Mouse (Mus musculus): ENCODE results near the gene Primpol. TPM values are rescaled to one million over a fixed set of nuclear protein-coding genes. Genes with fewer than 3 reads are reported as not detected.

Primpol gene
- polyA plus RNA-seq, 1 experiment from 2014 or later = 11.4 TPM

DNA sequence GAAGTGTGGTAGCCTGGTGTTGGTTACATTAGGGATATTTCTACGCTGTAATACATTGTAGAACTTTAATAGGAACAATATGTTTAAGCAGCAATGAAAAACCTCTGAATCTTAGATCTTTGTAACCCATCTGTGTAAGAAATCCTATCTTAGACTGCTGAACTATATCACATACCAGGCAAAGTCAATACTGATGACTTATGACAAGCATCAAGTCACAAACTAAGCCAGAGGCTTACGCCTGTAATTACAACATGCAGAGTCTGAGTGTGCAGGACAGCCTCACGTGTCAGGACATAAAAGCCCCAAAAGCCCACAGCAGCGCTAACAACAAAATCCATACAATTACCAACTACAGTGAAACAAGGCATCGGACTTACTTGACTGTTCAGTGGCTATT is 13.4 kb downstream of the Primpol start:
- Histone ChIP-seq H3K9ac (no peak overlapping the region), H3K27ac (ENCODE audit: low read depth) (no peak overlapping the region), H3K9me3 (ENCODE audit: low read depth, low read length) (no peaks in the 10 kb centered on the region), H3K27me3 (ENCODE audit: insufficient read depth, low read length) (no peaks in the 10 kb centered on the region), H3K4me3 (ENCODE audit: low read depth, low read length) (no peak overlapping the region), H3K36me3 (ENCODE audit: insufficient read depth) (peaks cover 21% of the 10 kb centered on the region; the same call in 1 of the 2 replicates), H3K4me2 (no peak overlapping the region), H3K4me1 (ENCODE audit: insufficient read depth) (no peaks in the 10 kb centered on the region)
- no peak for TF ChIP-seq CTCF (IDR thresholded peaks at IDR 0.05; ENCODE audit: low read depth)
- 86% methylated on average over 5 of the region's 5 CpGs for WGBS
- DNase-seq (no peak), ATAC-seq (ENCODE audit: insufficient read depth) (no peak)

DNA sequence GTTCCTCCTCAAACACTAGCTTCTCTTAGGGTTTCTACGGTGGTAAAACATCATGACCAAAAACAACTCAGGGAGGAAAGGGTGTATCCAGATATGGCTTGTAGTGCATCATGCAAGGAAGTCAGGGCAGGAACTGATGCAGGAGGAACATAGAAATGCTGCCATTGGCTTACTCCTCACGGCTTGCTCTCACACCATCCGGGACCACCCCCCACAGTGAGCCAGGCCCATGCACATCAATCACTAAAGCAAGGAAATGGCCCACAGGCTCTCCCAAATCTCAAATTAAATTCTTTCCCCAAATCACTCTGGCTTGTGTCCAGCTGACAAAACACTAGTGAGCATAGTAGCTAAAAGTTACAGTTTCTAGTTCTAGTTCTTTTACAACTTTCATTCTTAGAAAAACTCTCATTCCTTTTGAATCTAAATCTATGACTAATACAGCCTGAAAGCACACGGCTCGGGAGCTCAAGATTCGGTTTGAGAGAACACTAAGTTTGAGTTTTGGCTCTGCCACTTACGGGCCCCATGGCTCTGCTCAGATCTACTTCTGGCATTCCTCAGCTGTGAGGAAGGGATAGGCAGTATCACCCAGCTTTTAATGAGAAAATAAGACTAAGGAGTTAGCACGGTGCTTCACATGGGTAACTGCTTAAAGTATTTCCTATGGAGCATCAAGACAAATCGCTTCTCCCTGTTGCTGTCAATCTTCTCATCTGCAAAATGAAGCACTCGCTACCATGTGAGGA is 15.9 kb downstream of the Primpol start:
- H3K9ac ChIP-seq = no peak overlapping the region
- no peak overlapping the region for H3K27ac ChIP-seq (ENCODE audit: low read depth)
- no peak for TF ChIP-seq CTCF (IDR thresholded peaks at IDR 0.05; ENCODE audit: low read depth)

DNA sequence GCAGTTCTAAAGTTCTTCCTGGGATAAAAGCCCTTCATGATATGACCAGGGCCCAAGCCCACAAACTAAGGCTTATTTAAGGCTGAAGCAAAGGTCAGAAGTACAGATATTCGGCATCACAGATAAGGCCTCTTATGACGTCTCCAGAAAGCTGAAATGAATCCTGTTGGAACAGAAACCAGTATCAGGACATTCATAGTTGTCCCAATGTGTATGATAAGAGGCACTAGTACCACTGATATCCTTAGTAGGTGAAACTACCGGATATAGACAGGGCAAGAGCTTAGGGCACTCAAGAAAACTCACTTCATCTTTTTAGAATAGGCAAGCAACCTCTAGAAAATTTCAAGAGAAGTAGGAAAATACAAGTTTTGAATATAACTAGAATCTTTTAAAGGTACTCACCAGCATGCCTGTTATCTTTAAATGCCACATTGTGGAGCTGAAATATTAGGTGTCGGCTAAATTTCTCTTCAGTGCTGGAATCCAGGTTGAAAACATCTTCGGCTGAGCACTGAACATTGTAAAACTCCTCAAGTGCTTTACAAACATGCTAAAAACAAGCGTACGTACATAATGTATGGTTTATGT is 17.6 kb downstream of the Primpol start:
- no peak for TF ChIP-seq CTCF (IDR thresholded peaks at IDR 0.05; ENCODE audit: low read depth)
- DNase-seq = no peak
- no peaks in the 10 kb centered on the region for H3K9me3 ChIP-seq (ENCODE audit: low read depth, low read length)
- WGBS = 70% methylated on average over 7 of the region's 7 CpGs
- H3K9ac ChIP-seq = no peak overlapping the region
- no peak overlapping the region for H3K27ac ChIP-seq (ENCODE audit: low read depth)
- ATAC-seq (ENCODE audit: insufficient read depth) = no peak
- no peaks in the 10 kb centered on the region for H3K4me1 ChIP-seq (ENCODE audit: insufficient read depth)
- no peaks in the 10 kb centered on the region for H3K27me3 ChIP-seq (ENCODE audit: insufficient read depth, low read length)
- H3K4me3 ChIP-seq (ENCODE audit: low read depth, low read length) = no peak overlapping the region
- no peak overlapping the region for H3K4me2 ChIP-seq
- peaks cover 24% of the 10 kb centered on the region; the same call in 1 of the 2 replicates for H3K36me3 ChIP-seq (ENCODE audit: insufficient read depth)

More for the DNA sequence above, 15.9 kb downstream of the Primpol start:
- H3K4me1 ChIP-seq (ENCODE audit: insufficient read depth) = no peaks in the 10 kb centered on the region
- no peak overlapping the region for H3K4me3 ChIP-seq (ENCODE audit: low read depth, low read length)
- ATAC-seq (ENCODE audit: insufficient read depth) (no peak; the same call in 1 of the 2 replicates), DNase-seq (peak; percentile 41)
- H3K36me3 ChIP-seq (ENCODE audit: insufficient read depth) = peaks cover 30% of the 10 kb centered on the region; the same call in 1 of the 2 replicates
- H3K27me3 ChIP-seq (ENCODE audit: insufficient read depth, low read length) = no peaks in the 10 kb centered on the region
- H3K9me3 ChIP-seq (ENCODE audit: low read depth, low read length) = no peaks in the 10 kb centered on the region
- H3K4me2 ChIP-seq = no peak overlapping the region
- 47% methylated on average over 10 of the region's 10 CpGs for WGBS

DNA sequence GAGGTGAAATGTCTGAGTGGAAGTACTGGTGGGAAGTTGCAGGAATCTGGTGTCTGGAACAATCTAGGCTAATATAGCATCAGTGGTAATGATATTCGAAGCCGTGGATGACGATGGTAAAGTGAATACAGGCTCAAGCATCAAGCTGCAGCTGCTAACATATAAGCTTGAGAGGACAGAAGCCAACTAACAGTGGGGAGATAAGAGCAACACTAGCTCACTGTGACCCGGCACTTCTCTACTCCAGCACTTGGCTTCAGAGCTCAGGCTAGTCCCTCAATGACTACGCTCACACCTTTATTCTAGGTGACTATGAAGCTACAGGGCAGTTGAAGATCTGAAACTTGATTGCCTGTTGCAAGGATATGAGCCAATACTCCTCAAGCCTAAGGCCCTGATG is 18.3 kb downstream of the Primpol start:
- Histone ChIP-seq H3K4me3 (ENCODE audit: low read depth, low read length) (no peak overlapping the region), H3K27ac (ENCODE audit: low read depth) (no peak overlapping the region), H3K27me3 (ENCODE audit: insufficient read depth, low read length) (no peaks in the 10 kb centered on the region), H3K4me2 (no peak overlapping the region), H3K36me3 (ENCODE audit: insufficient read depth) (peaks cover 24% of the 10 kb centered on the region; the same call in 1 of the 2 replicates), H3K4me1 (ENCODE audit: insufficient read depth) (no peaks in the 10 kb centered on the region), H3K9ac (no peak overlapping the region), H3K9me3 (ENCODE audit: low read depth, low read length) (no peaks in the 10 kb centered on the region)
- 75% methylated on average over 5 of the region's 5 CpGs for WGBS
- ATAC-seq (ENCODE audit: insufficient read depth) = no peak
- no peak for DNase-seq
- TF ChIP-seq CTCF (IDR thresholded peaks at IDR 0.05; ENCODE audit: low read depth) = no peak

DNA sequence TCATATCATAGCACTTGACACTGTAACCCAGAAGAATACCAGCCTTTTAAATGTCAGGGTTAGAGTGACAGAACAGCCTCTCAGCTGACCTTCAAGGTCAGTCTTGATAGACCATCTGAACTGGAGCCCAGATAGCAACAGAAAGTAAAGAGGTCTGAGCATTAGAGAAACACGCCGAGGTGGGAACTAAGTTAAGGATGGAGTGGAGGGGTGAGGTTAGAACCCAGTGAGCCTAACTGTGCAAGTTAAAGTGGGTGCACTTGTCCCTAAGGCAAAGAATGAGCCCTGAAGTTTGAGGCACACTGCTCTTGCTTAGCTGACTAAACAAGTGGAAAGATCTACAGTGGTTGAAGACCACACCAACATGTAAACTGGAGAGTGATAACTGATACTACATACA is 18.9 kb downstream of the Primpol start:
- no peak overlapping the region for H3K4me2 ChIP-seq
- H3K4me1 ChIP-seq (ENCODE audit: insufficient read depth) = no peaks in the 10 kb centered on the region
- no peaks in the 10 kb centered on the region for H3K27me3 ChIP-seq (ENCODE audit: insufficient read depth, low read length)
- DNase-seq (no peak), ATAC-seq (ENCODE audit: insufficient read depth) (no peak)
- no peak overlapping the region for H3K4me3 ChIP-seq (ENCODE audit: low read depth, low read length)
- peaks cover 24% of the 10 kb centered on the region; the same call in 1 of the 2 replicates for H3K36me3 ChIP-seq (ENCODE audit: insufficient read depth)
- WGBS = 61% methylated on average over 2 of the region's 2 CpGs
- H3K9me3 ChIP-seq (ENCODE audit: low read depth, low read length) = no peaks in the 10 kb centered on the region
- TF ChIP-seq CTCF (IDR thresholded peaks at IDR 0.05; ENCODE audit: low read depth) = no peak
- H3K27ac ChIP-seq (ENCODE audit: low read depth) = no peak overlapping the region
- H3K9ac ChIP-seq = no peak overlapping the region

DNA sequence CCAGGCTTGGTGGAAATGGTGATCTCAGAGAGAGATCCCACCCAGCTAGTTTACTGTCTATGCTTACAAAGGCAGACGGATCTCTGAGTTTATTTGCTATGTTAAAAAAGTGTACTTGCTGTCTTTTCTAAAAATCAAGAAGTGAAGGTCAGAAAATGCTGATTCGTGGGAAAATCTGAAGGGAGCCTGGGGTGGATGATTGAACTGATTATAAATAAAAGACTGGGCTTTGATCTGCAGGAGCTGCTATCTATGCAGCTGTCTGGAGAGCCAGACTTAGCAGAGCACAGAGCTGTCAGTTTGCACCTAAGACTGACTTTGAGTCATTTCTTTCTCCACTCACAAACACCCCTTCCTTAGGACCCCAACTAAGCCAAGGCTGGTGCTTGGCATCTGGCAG is 19.6 kb downstream of the Primpol start:
- Histone ChIP-seq H3K9ac (no peak overlapping the region), H3K4me1 (ENCODE audit: insufficient read depth) (no peaks in the 10 kb centered on the region), H3K27ac (ENCODE audit: low read depth) (no peak overlapping the region), H3K27me3 (ENCODE audit: insufficient read depth, low read length) (no peaks in the 10 kb centered on the region), H3K4me3 (ENCODE audit: low read depth, low read length) (no peak overlapping the region), H3K36me3 (ENCODE audit: insufficient read depth) (peaks cover 24% of the 10 kb centered on the region; the same call in 1 of the 2 replicates), H3K9me3 (ENCODE audit: low read depth, low read length) (no peaks in the 10 kb centered on the region), H3K4me2 (no peak overlapping the region)
- WGBS = 36% methylated on average over 2 of the region's 2 CpGs
- DNase-seq (no peak), ATAC-seq (ENCODE audit: insufficient read depth) (no peak)
- TF ChIP-seq CTCF (IDR thresholded peaks at IDR 0.05; ENCODE audit: low read depth) = no peak

DNA sequence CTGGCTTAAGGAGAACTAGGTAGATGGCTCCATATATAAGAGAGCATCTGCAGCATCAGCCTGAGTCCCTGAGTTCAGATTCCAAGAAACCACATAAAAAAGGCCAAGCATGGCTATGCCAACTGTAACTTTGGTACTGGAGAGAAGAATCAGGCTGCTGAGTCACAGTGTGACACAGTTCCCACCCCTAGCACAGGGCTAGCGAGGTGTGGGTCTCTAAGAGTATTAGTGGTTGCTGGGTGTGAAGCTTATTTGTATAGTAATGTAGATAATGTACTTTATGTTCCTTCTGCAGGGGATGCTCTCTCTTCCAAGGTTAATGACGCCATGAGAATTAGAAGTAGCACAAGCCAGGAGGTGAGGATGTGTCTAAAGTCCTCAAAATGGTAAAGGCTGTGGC is 20.5 kb downstream of the Primpol start:
- ATAC-seq (ENCODE audit: insufficient read depth) = no peak
- 86% methylated on average over 2 of the region's 2 CpGs for WGBS
- no peak overlapping the region for H3K9ac ChIP-seq

More for the DNA sequence above, 20.5 kb downstream of the Primpol start:
- Histone ChIP-seq H3K4me1 (ENCODE audit: insufficient read depth) (no peaks in the 10 kb centered on the region), H3K27me3 (ENCODE audit: insufficient read depth, low read length) (no peaks in the 10 kb centered on the region), H3K36me3 (ENCODE audit: insufficient read depth) (peaks cover 24% of the 10 kb centered on the region; the same call in 1 of the 2 replicates), H3K9me3 (ENCODE audit: low read depth, low read length) (no peaks in the 10 kb centered on the region), H3K27ac (ENCODE audit: low read depth) (no peak overlapping the region), H3K4me2 (no peak overlapping the region), H3K4me3 (ENCODE audit: low read depth, low read length) (no peak overlapping the region)
- TF ChIP-seq CTCF (IDR thresholded peaks at IDR 0.05; ENCODE audit: low read depth) = no peak
- no peak for DNase-seq

Measured in lung, embryonic 14.5 days (tissue).